Mouse (Mus musculus) limb, embryonic 14.5 days (tissue): ENCODE measurements at regions not wholly inside any gene's neighbourhood (a gene's known extent, or its start where the extent isn't known, plus 50 kb on each side); places are given as distances from the start of the nearest gene placed in this dataset.

ENCODE experiments used
- ATAC-seq: fragments of 200-750 bp; cut with Nextera tagmentation; 2 replicates; pipeline ENCODE4 v1.8.0; 2017; ENCODE audit warnings: low read depth, moderate number of reproducible peaks, moderate TSS enrichment; ENCODE audit not compliant: low FRiP score
- DNase-seq: peaks from one replicate; pipeline ENCODE4 v3.0.0-alpha.2; 2015; ENCODE audit warnings: low spot score
- H3K27ac ChIP-seq: fragments of 300-500 bp; sonication (generic); replicated peaks from 2 replicates; pipeline ENCODE4 v1.5.1; 2014; ENCODE audit warnings: low read depth, mild to moderate bottlenecking, low read length, moderate library complexity, mixed read lengths
- H3K27me3 ChIP-seq: fragments of 300-500 bp; sonication (generic); 2 replicates; pipeline ENCODE4 v1.6.1; 2014; ENCODE audit warnings: low read length, mixed read lengths; ENCODE audit not compliant: control insufficient read depth, insufficient read depth
- H3K36me3 ChIP-seq: fragments of 300-500 bp; sonication (generic); 2 replicates; pipeline ENCODE4 v1.6.1; 2014; ENCODE audit warnings: mild to moderate bottlenecking, low read length, moderate library complexity, mixed read lengths; ENCODE audit not compliant: control insufficient read depth, insufficient read depth
- H3K4me1 ChIP-seq: fragments of 300-500 bp; sonication (generic); 2 replicates; pipeline ENCODE4 v1.6.1; 2014; ENCODE audit warnings: antibody characterized with exemption, low read length, mixed read lengths; ENCODE audit not compliant: control insufficient read depth, insufficient read depth
- H3K4me2 ChIP-seq: fragments of 300-500 bp; sonication (generic); replicated peaks from 2 replicates; pipeline ENCODE4 v1.6.1; 2014; ENCODE audit warnings: low read depth, mild to moderate bottlenecking, low read length, moderate library complexity; ENCODE audit not compliant: severe bottlenecking
- H3K4me3 ChIP-seq: fragments of 300-500 bp; sonication (generic); replicated peaks from 2 replicates; pipeline ENCODE4 v1.5.1; 2014; ENCODE audit warnings: low read length
- H3K9ac ChIP-seq: fragments of 300-500 bp; sonication (generic); 2 replicates; pipeline ENCODE4 v1.6.1; 2014; ENCODE audit warnings: mild to moderate bottlenecking, low read depth, low read length, moderate library complexity; ENCODE audit not compliant: severe bottlenecking
- H3K9me3 ChIP-seq: fragments of 300-500 bp; sonication (generic); 2 replicates; pipeline ENCODE4 v1.6.1; 2016; ENCODE audit warnings: low read length; ENCODE audit not compliant: control insufficient read depth
- POLR2A ChIP-seq: fragments of 200-500 bp; IDR thresholded peaks from 2 replicates; pipeline ENCODE4 v1.8.0; 2012; ENCODE audit warnings: inconsistent platforms, mild to moderate bottlenecking, moderate library complexity, borderline replicate concordance; ENCODE audit not compliant: insufficient read depth, insufficient read length; ENCODE audit errors: extremely low read depth
- WGBS: fragments of 180-500 bp; shearing (Covaris S2); extraction: QIAGEN DNeasy Blood & Tissue Kit; methylation state at CpG from one replicate; pipeline ENCODE4 v1.1.7; 2014; 5-methylcytosine and 5-hydroxymethylcytosine counted together

GRCm38 (mm10) chr15:38392441-38393149 is 967.2 kb downstream of the 4930447A16Rik start:
- no peak for DNase-seq
- H3K4me1 ChIP-seq = 0 out of 2 replicates have a peak, but pooled peaks cover 4% of the 10 kb centered on the region
- no peak for TF ChIP-seq POLR2A
- no peak overlapping the region for H3K27ac ChIP-seq
- no peak overlapping the region for H3K4me3 ChIP-seq
- no peak for ATAC-seq
- WGBS = 62% methylated on average over 5 of the region's 5 CpGs
- H3K27me3 ChIP-seq = no peaks in the 10 kb centered on the region
- no peaks in the 10 kb centered on the region for H3K36me3 ChIP-seq
- H3K9ac ChIP-seq = no peak overlapping the region
- no peaks in the 10 kb centered on the region for H3K9me3 ChIP-seq
- H3K4me2 ChIP-seq = no peak overlapping the region

- Histone ChIP-seq H3K9ac (no peak overlapping the region), H3K4me1 (no peaks in the 10 kb centered on the region), H3K27me3 (no peaks in the 10 kb centered on the region), H3K9me3 (no peaks in the 10 kb centered on the region), H3K36me3 (no peaks in the 10 kb centered on the region), H3K4me2 (no peak overlapping the region), H3K27ac (no peak overlapping the region), H3K4me3 (no peak overlapping the region)
- no peak for ATAC-seq
- no peak for DNase-seq
- 85% methylated on average over 4 of the region's 4 CpGs for WGBS
- TF ChIP-seq POLR2A = no peak
Measured at GRCm38 (mm10) chr15:38398852-38399251, 973.5 kb downstream of the 4930447A16Rik start.

GRCm38 (mm10) chr15:38402762-38403161 is 977.4 kb downstream of the 4930447A16Rik start:
- Histone ChIP-seq H3K27me3 (no peaks in the 10 kb centered on the region), H3K4me2 (no peak overlapping the region), H3K9me3 (no peaks in the 10 kb centered on the region), H3K9ac (no peak overlapping the region), H3K36me3 (no peaks in the 10 kb centered on the region), H3K4me1 (0 out of 2 replicates have a peak, but pooled peaks cover 5% of the 10 kb centered on the region), H3K4me3 (no peak overlapping the region), H3K27ac (no peak overlapping the region)
- DNase-seq (no peak), ATAC-seq (no peak)
- 84% methylated on average over 1 of the region's 1 CpGs for WGBS
- no peak for TF ChIP-seq POLR2A

- Histone ChIP-seq H3K4me1 (0 out of 2 replicates have a peak, but pooled peaks cover 5% of the 10 kb centered on the region), H3K9me3 (no peaks in the 10 kb centered on the region), H3K4me2 (no peak overlapping the region), H3K36me3 (no peaks in the 10 kb centered on the region), H3K9ac (no peak overlapping the region), H3K4me3 (no peak overlapping the region), H3K27ac (no peak overlapping the region), H3K27me3 (no peaks in the 10 kb centered on the region)
- DNase-seq (no peak), ATAC-seq (no peak)
- TF ChIP-seq POLR2A = no peak
- WGBS = 57% methylated on average over 6 of the region's 6 CpGs
Measured at GRCm38 (mm10) chr15:38403760-38404375, 978.5 kb downstream of the 4930447A16Rik start.

GRCm38 (mm10) chr15:38406114-38406960 is 981.0 kb downstream of the 4930447A16Rik start:
- WGBS = 35% methylated on average over 13 of the region's 13 CpGs
- TF ChIP-seq POLR2A = no peak
- no peak for ATAC-seq
- no peaks in the 10 kb centered on the region for H3K9me3 ChIP-seq
- DNase-seq = no peak
- no peak overlapping the region for H3K4me2 ChIP-seq
- no peak overlapping the region for H3K9ac ChIP-seq
- no peaks in the 10 kb centered on the region for H3K36me3 ChIP-seq
- no peak overlapping the region for H3K4me3 ChIP-seq
- H3K27me3 ChIP-seq = no peaks in the 10 kb centered on the region
- 0 out of 2 replicates have a peak, but pooled peaks cover 5% of the 10 kb centered on the region for H3K4me1 ChIP-seq
- no peak overlapping the region for H3K27ac ChIP-seq
